Mouse (Mus musculus): ENCODE data around the gene Znrd1as.

GRCm38 (mm10) chr17:36993770-36994325, 35.5 kb downstream of the Znrd1as start:
- no peak for TF ChIP-seq CTCF (IDR thresholded peaks at IDR 0.05; ENCODE audit: insufficient read depth, low read length)
- TF ChIP-seq POLR2A (IDR thresholded peaks at IDR 0.05; ENCODE audit: borderline replicate concordance, extremely low read depth, low read depth, low read length) = no peak
